Mouse (Mus musculus): ENCODE measurements at regions not wholly inside any gene's neighbourhood (a gene's known extent, or its start where the extent isn't known, plus 50 kb on each side); places are given as distances from the start of the nearest gene placed in this dataset.

DNA sequence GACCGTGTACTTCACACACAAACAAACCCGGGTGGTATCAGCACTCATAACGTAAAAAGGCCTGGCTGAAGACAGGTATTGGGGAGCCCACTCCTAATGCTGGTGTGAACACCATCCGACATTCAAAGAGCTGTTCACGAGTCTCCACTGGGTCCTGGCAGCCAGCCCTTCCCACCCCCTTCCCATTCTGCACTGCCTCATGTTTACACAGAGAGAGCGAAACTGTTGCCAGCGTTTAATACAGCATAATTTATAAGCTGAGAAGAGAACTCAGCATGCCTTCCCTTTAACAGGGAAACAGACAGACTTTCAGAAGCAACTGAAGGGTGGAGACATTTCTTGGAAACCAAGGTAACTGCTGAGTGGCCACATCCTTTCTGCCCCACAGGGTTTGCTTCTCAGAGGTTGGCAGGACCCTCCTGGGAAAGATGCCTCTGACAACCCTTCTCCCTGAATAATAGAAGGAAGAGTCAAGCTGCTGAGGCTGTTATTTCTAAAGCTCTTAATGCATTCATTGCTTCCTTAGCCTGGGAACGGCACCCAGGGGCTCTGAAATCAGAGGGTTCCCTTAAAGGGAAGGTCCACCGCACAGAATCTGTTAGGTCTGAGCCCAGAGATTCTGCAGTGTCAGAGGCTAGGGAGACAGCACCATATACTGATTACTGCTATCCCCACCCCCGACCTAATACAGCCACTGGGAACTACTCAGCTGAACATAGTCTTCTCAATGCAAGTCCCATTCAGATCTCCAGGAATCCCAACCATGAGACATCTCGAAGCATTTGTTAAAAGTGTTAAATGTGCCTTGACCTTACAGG lies 412.4 kb upstream of the Id4 start:
- DNase-seq, result no peak

DNA sequence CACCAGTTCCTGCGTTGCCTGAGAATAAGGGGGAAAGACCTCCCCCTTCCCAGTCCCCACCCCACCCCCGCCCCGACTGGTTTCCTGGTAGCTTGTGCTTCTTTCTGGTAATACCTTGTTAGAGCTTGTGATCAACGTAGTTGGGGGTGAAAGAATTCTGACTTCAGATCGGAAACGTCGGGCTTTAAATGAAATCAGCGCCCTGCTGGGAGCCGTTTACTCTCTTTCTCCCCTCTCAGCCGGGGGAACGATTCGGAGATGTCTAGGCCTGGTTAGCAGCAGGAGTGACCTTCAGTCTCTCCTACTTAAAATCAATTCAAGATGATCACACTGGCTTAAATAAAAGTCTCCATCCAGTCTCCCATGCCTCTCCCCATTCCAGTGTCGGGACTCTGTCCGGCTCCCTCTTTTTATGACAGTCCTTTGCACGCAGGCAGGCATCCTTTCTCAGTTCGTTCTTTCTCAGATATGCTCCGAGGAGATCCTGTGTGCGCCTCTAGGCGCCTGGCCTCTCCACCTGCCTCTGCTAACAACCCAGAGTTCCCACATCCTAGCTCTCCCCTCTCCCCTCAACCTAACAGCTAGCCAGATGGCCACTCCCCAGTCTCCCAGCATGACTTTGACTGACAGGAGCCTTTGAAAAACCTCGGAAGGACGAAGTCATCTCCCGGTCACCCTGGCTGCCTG lies 405.5 kb upstream of the Id4 start:
- no peak for DNase-seq
- intact Hi-C loops (cut with DNase I), result no loop called here

More for the DNA sequence above, 412.4 kb upstream of the Id4 start:
- intact Hi-C loops (cut with DNase I), result no loop called here

DNA sequence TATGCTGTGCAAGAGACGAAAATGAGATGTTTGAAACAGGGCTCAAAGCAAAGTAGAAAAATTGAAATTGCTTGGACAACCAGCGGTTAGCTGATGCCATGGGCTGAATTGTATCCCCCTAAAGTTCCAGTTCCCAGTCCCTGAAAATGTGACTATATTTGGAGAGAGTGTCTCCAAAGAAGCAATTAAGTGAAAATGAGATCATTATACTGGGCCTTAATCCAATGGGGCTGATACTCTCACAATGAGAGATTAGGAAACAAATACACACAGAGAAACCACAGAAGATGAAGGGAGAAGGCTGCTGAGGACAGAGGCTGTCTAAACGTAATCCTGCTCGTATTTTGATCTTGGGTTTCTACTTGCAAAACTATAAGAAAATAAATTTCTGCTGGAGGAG lies 402.1 kb upstream of the Id4 start:
- intact Hi-C loops (cut with DNase I), result no loop called here
- no peak for DNase-seq

DNA sequence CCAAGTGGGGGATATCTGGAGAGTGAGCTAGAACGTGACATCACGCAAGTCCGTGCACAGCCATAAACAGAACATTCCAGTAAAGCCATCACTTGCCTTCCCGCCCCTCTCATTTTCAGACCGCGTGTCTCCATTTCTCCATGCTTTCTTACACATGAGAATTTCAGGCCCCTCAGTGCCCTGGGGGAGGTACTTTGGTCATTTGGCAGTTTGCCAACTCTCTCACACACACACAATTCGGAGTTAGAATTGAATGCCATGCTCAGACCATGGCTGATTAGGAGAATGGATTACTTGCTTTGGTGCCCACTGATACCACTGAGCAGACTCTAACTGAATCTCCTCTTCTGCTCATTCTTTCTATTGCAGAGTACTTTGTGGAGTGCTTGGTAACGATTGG lies 400.7 kb upstream of the Id4 start:
- intact Hi-C loops (cut with DNase I), result no loop called here
- no peak for DNase-seq

DNA sequence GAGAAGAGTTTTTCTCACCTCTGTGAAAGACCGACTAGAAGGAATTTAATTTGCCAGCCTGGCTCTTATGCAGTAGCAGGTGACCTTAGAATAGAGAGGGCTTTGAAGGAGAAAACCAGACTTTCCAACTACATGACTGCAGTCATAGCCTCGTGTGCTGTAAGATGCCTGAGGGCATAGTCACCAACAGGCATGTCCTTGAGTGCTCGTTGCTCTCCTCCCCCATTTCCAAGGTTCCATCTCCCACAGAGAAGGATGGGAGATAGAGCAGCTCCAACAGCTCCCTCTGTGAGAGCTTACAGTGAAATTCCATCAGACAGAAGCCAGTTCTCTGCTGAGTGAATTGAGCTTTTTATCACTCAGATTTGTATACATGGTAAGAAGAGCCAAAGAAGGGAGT lies 398.1 kb upstream of the Id4 start:
- intact Hi-C loops (cut with DNase I), result no loop called here

DNA sequence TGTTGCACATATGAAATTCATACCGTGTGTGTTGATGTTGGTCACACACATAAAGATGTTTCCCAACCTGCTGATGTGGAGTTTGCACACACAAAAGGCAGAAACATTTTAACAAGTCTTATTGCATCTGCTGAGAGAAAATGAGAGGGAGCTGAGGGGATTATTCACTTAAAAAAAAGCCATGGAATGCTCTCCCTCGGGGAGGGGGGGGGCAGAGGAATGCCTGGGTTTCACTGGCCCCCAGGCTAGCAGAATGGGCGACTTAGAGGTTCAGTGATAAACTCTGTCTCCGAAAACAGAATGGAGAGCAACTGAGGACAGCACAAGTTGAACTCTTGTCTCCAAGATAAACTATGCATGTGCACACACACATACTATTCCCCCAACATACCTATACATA lies 392.4 kb upstream of the Id4 start:
- DNase-seq, result no peak
- intact Hi-C loops (cut with DNase I), result no loop called here

More for the DNA sequence above, 398.1 kb upstream of the Id4 start:
- no peak for DNase-seq

DNA sequence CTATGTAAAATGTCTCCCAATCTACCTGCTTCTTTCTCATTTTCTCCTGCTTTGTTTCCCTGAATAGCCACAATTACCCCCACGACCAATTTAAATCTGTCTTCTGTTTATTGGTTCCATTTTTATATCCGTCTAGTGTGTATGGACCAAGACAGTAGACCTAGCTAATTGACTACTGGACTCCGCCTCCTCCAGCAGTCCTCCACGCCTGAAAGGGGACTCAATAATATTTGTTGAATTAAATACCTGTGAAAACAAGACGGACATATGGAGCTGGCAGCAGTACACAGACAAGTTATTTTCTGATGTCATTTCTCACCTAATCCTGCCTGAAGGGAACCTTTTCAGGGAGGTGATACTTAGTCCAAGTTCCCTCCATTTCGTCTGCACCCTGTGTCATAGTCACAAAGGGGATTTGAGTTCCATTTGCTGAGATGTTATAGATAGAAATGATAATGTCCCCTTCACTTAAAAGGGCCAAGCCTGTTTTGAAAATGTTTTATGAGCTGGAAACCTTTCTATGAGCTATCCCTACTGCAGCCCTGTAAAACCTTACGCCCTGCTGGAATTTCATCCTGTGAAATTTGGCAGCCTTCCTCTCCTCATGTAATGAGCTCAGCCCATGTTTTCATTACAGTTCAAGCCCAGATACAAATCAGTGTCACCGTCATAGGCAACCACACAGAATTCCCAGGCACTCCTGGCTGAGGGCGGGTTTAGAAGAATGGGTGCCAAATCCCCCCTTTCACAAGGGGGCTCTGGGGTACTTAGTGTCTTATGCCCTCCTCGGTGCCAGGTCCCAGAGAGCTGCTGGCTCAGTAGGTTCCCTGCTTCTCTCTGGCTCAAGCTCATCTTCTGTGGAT lies 391.1 kb upstream of the Id4 start:
- DNase-seq, result peak; percentile 9 to 26
- intact Hi-C loops (cut with DNase I), result no loop called here

DNA sequence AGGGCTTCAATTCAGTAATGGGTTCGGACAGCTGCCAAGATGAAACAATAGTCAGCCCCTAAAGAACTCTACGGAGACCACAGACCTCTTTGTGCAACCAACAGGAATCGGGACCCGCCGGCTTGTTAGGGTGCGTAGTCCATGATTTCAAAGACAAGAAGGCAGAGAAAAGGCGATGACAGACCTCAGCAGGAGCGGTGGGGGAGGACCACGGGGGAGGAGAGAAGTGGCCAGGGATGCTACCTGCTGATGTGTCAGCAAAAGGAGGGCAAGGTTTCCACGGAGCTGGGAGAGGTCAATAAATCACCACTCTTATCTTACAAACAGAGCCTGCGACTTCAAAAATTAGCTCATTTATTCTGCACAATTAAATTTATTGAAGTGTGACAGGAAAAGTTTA lies 388.4 kb upstream of the Id4 start:
- intact Hi-C loops (cut with DNase I), result no loop called here
- no peak for DNase-seq

DNA sequence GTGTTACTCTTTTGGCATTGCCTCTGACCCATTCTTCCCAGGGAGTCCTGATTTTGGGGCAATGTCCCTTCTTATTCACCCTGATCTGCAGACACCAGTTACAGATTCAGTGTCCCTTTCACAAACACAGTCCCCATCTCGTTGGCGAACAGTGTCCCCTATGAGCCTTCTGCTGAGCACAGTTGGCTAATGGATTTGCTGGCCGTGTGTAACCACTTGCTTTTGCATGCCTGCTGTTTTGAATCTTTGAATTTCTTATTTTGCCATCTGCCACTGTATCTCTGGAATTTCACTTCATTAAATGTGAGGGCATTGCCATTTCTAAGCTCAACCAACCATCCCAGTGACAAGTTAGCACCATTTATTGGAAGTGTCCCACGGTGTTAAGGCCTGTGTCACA lies 368.5 kb upstream of the Id4 start:
- DNase-seq, result no peak
- intact Hi-C loops (cut with DNase I), result no loop called here

DNA sequence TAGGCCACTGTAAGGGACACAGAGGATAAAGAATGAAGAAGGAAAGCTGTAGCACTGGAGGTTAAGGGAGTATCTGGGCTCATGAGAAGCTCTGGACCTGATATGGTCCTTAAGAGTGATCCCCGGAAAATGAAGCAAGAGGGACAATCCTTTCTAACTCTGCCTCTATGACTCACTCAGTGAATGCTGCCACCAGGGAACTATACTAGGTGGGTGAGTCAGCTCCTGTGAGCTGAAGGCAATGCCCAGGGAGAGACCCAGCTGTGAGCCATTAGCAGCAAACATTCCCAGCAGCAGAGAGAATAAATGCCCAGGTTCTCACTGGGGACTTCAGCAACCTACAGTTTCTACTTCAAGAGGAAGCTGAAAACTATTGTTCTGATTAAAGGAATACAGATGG lies 366.7 kb upstream of the Id4 start:
- DNase-seq, result no peak
- intact Hi-C loops (cut with DNase I), result no loop called here

DNA sequence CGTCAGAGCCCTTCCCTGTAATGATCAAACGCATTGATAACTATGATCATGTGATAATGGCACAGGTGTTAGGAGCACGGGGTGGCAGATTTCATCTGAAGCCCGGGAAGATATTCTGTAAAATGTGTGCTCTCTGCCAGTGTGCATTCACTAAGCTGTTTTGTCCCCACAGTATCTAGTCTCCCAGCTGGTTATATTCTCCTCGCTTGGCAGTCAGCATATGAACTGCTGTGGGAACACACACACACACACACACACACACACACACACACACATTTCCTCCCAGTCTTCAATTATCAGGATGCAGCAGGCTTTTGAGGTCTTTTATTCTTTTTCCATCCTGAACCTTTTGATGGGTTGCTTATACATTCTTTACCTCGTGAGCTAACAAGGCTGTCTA lies 365.8 kb upstream of the Id4 start:
- intact Hi-C loops (cut with DNase I), result no loop called here
- DNase-seq, result no peak

DNA sequence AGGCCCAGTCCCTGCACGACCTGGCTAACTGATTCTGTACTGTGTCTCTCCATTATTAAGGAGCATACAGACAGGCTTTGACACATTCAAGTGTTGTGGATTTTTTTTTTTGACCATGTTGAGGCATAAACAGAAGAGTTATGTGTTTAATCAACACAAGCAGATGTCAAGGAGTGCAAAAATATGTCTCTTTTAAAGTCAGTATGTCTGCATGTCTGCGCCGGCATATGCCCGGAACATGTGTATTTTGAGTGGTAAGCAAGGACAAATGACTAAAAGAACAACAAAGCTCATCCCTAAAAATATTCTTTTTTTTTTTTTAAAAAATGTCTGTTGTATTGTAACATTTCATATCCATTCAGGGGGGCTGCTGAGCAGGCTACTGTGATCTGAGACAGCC lies 364.4 kb upstream of the Id4 start:
- DNase-seq, result no peak
- intact Hi-C loops (cut with DNase I), result no loop called here

DNA sequence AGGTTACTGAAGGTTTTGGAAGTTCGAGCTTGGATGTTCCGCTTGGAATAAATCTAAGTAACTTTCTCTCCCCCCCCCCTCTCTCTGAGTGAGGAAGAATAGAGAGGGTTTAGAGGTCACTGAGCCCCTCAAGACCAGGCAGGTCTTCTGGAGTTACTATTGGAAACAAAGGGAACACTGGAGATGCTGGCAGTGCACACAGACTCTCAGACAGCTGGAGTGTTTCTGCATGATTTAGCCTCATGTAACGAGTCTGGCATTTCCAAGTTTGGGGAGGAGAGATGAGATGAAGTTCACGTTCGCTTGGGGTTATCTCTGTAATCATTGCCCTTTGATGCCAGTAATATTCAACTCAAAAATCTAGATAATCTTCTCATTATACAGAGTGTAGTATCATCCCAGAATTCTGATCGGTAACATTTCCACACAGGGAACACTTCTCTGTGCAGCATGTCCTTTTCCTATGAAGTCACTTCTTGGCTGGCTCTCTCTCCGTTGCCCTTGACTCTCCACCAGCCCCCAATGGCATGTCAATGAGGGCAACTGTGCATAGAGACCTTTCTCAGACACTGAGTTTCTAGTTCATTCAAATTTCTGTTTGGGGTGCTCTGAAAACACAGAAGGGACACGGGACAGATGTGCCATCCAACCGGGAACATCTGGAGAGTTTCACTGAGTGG lies 351.0 kb upstream of the Id4 start:
- DNase-seq, result peak in 1 of 2 experiments; percentile 17
- intact Hi-C loops (cut with DNase I), result no loop called here

DNA sequence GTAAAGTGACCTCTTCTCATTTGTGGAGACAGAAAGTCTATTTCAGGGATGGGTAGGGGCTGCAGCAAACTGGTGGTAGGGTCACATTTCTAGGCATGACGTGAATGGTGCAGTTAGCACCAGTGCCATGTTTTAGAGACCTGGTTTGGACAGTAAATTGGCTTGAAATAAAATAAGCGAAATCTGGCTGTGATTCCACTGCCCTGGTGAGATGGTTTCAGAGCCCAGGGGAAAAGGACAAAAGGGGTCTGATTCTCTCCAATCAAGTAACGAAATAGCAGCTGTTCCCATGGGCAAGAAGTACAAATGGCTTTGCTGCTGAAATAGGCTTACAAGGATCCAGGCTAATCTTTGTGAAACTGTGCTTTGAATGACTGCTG lies 350.5 kb upstream of the Id4 start:
- DNase-seq, result no peak
- intact Hi-C loops (cut with DNase I), result no loop called here

DNA sequence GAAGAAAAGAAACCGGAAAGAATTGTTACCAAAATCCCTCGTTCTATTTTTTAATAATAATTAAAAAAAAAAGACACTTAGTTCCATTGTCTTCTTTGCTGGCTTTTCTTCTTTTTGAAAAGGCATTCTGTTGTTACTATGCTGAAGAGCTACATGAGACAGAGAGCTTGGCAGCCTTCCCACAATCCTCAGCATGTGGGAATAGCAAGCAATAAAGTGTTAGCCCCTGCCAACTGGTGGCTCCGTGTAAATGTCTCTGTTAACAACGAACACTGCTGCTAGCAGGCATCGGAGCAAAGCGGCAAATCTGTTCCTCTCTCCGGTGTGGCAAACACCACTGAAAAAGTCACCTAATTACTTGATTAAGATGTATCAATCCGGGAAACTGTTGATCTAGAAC lies 344.6 kb upstream of the Id4 start:
- DNase-seq, result peak; percentile 7 to 16

DNA sequence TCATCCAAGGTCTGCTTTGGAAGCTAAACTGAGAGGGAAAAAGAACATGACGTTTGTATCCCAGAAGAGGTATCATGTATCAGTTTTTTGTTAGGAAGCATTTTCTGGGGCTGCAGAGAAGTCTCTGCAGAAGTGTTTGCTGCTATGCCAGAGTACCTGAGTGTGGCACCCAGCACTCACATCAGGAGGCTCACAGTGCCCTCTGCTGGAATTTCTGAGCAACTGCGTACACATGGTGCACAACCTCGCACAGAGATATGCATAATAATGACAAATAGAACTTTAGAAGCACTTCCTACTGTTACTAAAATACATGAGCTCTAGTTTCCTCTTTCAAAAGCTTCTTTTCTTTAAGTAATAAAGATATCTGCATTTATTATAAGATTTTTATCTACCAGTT lies 343.7 kb upstream of the Id4 start:
- no peak for DNase-seq
- intact Hi-C loops (cut with DNase I), result no loop called here

More for the DNA sequence above, 344.6 kb upstream of the Id4 start:
- intact Hi-C loops (cut with DNase I), result no loop called here

DNA sequence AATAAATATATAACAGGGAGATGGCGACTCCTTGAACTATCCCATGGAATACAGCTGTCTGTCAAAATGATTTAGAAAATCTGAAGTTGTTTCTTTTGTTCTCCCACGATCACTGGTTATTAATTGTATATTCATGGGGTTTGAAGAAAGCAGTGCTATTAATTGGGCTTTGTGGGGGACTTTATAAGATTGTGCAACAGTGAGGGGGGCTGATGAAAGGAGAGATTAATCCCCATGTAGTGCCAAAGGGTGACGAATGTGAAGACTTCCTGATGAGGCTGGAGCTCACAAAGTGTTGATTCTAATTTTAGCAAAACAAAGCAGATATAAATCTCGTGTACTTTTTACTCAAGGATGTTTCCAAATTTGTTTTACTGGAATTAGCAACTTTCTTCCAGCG lies 340.0 kb upstream of the Id4 start:
- DNase-seq, result no peak
- intact Hi-C loops (cut with DNase I), result no loop called here

DNA sequence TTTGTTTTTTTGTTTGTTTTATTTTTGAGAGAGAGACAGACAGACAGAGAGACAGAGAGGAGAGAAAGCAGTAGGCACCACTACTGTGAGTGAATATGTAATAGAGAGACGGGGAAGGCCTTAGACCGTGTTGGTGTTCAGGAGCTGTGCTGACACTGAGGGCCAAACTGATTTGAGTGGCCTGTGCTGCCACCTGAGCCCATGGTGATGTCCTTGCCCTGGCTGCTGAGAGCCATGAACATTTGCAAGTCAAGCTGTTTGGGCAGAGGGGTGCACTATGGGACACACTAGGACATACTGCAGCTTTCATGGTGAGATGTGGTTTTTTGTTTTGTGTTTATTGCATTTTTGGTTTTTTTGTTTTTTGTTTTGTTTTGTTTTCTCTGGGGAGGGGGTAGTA lies 320.3 kb upstream of the Id4 start:
- intact Hi-C loops (cut with DNase I), result no loop called here
- DNase-seq, result no peak

DNA sequence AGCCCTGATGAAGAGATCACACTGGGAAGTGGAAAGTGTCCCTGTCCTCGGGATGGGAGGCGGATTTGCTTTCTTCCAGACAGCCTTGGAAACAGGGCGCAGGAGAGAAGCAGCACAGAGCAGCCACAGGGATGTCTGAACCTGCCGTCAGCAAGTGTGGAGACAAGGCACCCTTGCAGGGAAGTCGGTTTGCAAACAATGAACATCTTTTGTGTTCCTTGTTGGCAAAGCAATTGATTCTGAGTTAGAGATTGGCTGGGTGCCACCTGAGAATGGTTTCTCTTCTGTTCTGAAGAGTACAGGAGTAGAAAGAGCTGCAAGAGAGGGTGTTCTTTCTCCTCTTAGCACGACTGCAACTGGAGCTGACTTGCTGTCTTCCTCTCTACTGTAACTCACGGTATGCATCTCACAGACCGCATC lies 318.6 kb upstream of the Id4 start:
- peak; percentile 1 to 2 for DNase-seq
- intact Hi-C loops (cut with DNase I), result no loop called here

DNA sequence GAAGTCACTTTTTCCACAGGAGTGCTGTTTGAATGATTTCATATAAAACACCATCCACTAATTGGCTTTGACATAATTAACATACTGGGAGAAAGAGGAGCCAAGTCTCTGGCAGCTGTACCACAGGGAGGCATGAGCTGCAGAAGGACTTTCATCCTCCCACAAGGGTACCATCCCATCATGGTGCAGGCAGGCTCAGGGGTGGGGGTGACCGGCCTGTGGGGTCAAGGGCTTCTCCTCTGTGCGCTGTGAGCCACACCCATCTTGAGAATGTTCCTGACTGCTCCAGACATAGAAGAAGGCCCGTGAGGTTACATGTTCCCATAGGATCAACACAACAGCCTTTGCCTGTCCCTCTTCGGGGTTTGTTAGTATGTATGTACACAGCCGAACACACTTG lies 317.4 kb upstream of the Id4 start:
- no peak for DNase-seq
- intact Hi-C loops (cut with DNase I), result no loop called here

Measured in heart, postnatal 36 days (tissue).